Mouse (Mus musculus): Measurements from ENCODE around the gene Leng8. TPM values are rescaled to one million over a fixed set of nuclear protein-coding genes. Genes with fewer than 3 reads are reported as not detected.

The Leng8 gene
- total RNA-seq, 2 experiments from 2014 or later, result 95.5 to 201 TPM

DNA sequence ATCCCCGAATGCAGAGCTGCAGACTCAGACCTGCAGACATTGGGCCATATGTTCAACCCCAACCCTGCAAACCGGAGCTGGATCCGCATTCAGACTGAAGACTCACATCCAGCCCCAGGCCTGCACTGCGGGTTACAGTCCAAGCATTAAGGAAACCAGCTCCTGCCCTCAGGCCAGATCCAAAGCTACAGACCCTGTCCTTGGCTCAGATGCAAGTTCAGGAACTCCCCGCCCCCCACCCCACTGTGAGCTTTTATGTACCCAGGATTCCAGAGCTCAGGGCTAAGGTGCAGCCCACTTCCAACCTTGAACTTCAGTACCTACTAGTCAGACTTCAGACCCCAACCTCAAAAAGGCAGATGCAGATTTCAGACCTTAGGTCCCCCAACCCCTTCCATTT is 12.0 kb upstream of the Leng8 start:
- intact Hi-C loops (cut with DNase I), result loop anchor here (5.0 kb wide), 1 partner anchor 38 kb away; no protein-coding TSS in a partner anchor
- DNase-seq (ENCODE audit: low spot score in 2 of 2), result no peak

DNA sequence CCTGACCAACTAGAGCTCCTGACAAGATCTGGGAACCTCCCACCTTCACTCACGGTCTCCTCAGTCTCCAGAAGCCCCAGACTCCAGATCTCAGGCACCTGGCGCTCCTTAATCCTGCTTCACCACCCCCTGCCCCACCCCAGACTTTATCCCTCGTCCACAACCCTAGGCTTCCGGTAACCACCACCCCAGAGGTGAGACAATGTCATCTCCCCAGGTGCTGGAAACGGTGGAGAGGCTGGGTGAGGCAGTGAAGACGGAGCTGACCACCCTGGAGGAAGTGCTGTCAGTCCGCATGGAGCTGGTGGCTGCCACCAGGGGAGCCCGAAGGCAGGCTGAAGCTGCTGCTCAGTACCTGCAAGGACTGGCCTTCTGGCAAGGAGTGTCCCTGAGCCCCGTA is 11.5 kb upstream of the Leng8 start:
- intact Hi-C loops (cut with DNase I), result no loop called here
- DNase-seq (ENCODE audit: low spot score in 2 of 2), result peak in 1 of 2 experiments; percentile 25

DNA sequence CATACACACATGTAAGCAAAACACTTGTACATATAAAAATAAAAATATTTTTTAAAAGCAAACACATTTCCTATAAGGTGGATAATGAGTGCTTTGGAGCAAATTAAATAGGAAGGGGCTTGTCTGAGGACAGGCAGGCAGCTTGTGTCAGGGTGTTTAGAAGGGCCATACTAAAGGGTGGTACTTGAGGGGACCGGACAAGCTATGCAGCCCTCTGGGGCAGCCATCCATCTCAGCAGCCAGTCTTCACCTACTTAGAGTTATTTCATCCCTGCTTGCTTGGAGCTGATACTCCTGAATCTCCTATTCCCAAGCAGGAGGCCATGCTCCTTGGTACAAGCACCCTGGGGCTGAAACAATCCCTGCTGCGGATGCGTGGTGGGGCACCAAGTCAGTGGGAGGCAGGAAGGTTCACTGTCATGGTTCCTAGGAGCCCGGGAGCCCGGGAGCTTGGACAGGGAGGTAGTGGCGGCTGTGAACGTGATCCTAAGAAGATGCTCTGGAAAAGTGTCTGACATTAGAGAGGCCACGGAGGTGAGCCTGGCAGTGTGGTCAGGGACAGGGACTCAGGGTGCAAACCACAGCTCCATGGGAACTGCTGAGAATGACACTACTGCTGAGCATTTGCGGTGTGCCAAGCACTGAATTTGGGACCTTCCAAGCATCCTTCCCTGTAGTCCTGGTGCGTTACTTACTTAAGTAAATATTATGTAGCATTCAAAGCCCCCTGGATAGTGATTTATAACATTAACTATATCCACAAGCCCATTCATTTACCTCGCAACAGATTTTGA is 9.7 kb upstream of the Leng8 start:
- no peak for DNase-seq (ENCODE audit: low spot score in 2 of 2)
- intact Hi-C loops (cut with DNase I), result no loop called here

DNA sequence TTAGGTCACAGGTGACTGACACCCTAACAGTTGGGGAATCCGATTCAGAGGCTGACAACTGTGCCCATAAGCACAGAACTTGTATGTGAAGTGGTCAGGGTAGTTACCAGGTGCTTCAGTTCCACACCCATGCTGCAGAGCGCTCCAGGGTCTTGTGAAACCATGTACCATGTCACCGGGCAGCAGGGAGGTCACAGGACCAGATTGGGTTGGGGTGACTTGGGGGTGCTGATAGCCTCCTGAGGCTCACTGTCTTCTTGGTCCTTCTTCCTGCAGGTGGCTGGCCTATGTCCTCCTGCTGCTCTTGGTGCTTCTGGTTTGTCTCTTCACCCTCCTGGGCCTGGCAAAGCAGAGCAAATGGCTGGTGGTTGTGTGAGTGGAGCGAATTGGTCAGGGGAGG is 8.9 kb upstream of the Leng8 start:
- intact Hi-C loops (cut with DNase I), result no loop called here
- peak in 1 of 2 experiments; percentile 4 for DNase-seq (ENCODE audit: low spot score in 2 of 2)

DNA sequence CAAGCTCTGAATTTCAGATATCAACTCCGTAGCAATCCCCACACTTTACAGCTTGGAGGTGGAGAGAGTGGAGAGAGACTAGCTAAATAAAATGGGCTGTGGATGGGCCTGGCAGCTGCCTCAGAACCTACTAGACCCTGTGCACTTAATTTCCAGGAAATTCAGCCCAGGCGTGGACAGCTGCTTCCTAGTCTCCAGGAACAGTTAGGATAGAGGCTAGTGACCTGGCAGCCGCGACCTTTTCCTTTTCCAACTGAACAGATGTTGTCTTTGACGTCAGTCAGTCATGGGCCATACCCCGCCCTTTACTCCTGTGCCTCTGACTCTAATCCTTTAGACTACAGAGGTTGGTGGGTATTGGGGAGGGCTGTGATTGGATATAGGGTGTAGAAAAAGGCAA is 8.0 kb upstream of the Leng8 start:
- intact Hi-C loops (cut with DNase I), result no loop called here
- peak in 1 of 2 experiments; percentile 7 for DNase-seq (ENCODE audit: low spot score in 2 of 2)

DNA sequence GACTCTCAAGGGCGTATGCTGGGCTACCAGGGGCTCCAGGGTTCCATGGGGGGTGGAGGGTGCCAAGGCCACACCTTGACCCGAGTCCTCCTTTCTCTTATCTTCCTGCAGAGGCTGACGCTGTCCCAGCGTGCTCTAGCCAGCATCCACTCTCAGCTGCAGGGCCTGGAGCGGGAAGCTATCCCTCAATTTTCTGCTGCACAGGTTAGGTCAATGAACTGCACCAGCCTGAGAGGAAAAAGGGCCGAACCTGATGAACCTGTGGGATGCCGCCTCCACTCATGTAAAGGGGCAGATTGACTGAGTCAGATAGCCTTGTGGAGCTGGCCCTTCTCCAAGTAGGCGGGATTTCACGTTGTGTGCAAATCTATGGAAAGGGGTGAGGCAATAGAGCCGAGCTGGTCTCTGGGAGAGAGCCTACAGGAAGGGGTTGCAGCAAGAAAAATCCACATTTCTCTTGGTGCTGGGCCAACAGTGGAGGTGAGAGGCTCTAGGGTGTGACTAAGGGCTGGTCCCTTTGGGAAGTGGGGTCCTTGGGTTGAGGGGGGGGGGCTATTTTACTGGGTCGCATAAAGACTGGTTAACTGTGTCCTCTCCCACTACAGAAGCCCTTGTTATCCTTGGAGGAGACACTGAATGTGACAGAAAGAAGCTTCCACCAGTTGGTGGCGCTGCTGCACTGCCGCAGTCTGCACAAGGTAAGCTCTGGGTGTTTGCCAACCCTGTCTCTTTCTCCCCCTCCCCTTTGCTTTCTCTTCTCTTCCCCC is 6.0 kb upstream of the Leng8 start:
- intact Hi-C loops (cut with DNase I), result no loop called here
- peak; percentile 69 to 76 for DNase-seq (ENCODE audit: low spot score in 2 of 2)

DNA sequence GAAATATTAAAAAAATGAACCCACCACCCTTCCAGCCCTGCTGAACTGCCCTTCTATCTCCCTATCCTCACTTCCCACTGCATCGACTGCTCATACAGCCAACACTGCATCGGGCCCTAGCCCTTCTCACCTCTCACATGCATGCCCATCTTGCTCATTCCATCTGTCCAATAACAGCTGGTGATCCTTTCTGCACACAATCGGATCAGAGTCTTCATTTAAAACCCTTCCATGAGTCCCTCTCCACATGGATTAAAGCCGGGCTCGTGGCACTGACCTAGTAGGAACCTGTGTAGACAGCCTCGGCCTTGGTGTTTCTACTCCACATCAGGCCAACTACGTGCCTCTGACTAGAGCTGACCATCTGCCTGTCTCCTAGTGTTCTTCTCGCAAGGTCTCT is 4.9 kb upstream of the Leng8 start:
- intact Hi-C loops (cut with DNase I), result no loop called here
- DNase-seq (ENCODE audit: low spot score in 2 of 2), result peak in 1 of 2 experiments; percentile 26

DNA sequence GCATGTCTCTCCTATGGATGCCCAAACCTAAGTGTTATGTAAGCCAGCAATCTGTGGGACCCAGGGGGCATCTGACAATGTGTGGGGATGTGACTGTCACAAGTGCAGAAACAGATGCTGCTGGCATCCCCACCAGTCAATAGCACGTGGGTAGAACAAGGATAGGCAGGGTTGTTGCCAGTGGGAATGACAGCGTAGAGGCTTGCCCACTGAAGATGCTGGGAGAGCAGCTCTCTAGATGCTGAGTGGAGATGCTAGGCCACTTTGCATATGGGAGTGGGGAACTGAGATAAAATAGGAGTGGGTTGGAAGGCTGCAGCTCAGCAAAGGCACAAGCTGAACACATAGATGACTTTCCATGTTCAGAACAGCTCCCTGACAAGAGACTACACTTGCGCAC is 4.3 kb upstream of the Leng8 start:
- peak; percentile 71 to 72 for DNase-seq (ENCODE audit: low spot score in 2 of 2)
- intact Hi-C loops (cut with DNase I), result no loop called here

DNA sequence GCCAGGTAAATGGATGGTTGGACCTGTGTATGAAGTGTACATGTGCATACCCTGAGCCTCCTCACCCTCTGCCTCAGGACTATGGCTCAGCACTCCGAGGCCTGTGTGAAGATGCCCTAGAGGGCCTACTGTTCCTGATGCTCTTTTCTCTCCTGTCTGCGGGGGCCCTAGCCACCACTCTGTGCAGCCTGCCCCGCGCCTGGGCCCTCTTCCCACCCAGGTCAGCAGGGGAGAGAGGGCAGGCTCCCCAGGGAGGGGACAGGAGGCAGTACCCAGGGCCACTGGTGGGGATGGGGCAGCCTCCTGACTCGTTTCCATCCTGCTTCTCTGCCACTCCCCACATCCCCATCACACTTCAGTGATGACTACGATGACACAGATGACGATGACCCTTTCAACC is 3.8 kb upstream of the Leng8 start:
- DNase-seq (ENCODE audit: low spot score in 2 of 2), result no peak
- intact Hi-C loops (cut with DNase I), result no loop called here

DNA sequence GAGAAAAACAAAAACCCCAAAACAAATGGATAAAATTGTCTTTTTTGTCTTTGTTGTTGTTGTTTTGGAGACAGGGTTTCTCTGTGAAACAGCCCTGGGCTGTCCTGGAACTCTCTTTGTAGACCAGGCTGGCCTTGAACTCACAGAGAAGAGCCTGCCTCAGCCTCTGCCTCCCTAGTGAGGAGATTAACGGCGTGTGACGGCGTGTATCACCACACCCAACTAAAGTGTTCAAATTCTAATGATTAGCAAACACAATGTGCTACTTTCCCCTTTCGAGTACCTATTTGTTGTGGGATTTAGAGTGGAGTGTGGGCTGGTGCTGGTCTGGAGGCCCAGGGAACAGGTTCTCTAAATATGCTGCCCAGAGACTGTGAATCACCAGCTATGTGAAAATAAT is 1.9 kb upstream of the Leng8 start:
- no peak for DNase-seq (ENCODE audit: low spot score in 2 of 2)
- intact Hi-C loops (cut with DNase I), result no loop called here

DNA sequence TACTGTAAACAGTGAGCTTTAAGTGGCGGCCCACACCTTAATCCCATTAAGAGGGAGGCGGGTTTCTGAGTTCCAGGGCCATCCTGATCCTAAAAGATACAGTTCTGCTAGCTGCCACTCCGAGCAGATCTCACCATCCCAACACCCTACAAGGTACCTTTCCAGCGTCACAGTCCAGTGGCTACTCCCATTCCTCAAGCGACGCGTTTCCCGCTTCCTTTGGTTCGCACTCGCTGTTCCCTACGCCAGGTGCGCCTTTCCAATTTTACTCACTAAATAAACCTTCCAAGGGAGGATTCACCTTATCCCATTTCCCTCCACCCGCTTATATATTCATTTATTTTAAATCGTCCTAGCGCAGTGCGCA is 452 bp upstream of the Leng8 start:
- no peak for DNase-seq (ENCODE audit: low spot score in 2 of 2)
- intact Hi-C loops (cut with DNase I), result loop anchor here (2.0 kb wide), 1 partner anchor 14 kb away; no protein-coding TSS in a partner anchor

DNA sequence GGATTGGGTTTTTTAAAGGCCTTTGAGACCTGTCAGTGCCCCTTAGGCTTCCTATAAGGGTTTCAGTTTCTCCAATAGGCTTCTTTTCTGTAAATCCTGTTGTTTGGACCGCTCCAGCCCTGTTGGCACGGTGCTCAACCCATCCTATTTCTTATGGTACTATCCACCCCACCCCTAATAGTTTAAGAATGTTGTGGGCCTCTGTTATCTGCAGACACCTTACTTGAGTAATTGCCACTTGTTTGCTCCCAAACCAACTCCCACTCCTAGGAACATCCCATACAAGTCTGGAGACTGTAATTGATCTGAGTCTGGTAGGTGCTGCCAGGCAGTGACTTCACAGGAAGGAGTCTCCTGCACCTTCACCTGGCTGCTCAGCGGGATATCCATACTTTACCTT is 907 bp downstream of the Leng8 start:
- intact Hi-C loops (cut with DNase I), result loop anchor here (2.0 kb wide), 1 partner anchor 15 kb away; no protein-coding TSS in a partner anchor
- no peak for DNase-seq (ENCODE audit: low spot score in 2 of 2)

DNA sequence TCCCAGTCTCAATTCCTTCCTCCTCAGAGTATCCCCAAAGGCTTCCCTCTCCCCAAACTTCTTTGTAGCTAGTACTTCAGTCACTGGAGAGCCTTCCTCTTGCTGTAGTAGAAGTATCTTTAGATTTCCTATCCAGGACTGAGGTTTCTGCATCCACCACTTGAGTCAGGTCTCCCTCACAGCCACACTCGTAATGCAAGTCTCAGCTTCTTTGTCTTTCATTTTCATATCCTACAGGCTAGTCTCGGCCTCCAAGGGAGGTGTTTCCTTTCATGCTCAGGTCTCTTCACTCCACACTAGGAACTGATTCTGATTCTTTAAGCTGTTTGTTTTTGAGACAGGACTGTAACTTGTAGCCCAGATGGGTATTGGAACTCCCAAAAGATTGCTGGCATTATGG is 1.3 kb downstream of the Leng8 start:
- DNase-seq (ENCODE audit: low spot score in 2 of 2), result no peak
- intact Hi-C loops (cut with DNase I), result no loop called here

DNA sequence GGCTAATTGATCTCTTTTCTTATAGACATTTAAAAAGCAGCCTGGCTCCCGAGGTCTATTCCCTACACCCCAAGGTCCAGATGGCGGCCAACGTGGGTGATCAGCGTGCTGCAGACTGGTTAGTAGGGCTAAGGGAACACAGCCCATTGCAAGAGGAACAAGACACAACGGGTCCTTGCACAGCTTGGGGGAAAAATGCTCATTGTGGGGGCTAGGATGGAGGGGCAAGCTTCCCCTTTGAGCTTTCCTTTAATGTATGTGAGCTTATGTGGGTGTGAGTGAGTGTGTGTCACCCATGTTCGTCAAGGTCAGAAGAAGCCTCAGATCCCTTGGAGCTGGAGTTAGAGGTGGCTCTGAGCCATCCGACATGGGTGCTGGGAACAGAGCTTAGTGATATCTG is 1.8 kb downstream of the Leng8 start:
- intact Hi-C loops (cut with DNase I), result no loop called here
- DNase-seq (ENCODE audit: low spot score in 2 of 2), result no peak

DNA sequence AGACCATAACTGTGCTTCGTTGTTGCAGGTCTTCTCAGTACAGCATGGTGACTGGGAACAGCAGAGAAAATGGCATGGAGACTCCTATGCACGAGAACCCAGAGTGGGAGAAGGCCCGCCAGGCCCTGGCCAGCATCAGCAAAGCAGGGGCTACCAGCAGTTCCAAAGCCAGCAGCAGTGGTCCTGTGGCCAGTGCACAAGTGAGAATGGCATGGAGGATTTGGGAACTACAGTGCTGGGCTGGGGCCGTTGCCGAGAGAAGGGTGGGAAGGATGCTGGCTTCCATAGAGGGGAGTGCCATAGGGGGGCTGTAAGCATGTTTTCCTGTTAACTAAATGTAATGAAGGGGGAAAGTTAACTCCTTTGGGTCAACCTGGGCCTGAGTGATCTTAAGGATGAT is 2.6 kb downstream of the Leng8 start:
- intact Hi-C loops (cut with DNase I), result no loop called here
- no peak for DNase-seq (ENCODE audit: low spot score in 2 of 2)

DNA sequence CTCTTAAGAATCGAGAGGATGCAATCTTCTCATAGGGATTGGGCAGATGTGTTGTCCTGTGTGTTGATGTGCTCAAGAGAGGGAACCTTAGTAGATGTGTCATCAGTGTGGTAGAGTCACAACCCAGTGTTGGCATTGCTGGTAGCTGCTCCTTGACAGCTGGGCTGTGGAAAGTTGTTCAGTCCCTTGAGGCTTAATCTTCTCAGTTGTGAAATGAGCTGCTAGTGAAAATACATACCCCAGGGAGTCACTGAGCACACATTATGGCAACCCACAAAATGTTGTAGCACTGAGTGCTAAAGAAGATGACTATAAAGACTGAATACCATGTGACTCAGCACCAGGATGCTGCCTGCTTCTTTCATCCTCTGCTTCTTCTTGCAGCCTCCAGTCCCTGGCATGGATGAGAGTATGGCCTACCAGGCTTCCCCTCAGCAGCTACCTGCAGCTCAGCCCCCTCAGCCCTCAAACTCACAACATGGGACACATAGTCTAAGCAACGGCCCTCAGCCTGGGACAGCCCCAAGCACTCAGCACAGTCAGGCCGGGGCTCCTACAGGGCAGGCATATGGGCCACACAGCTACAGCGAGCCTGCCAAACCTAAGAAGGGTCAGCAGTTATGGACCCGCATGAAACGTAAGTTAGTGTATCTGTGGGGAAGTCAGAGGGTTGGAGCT is 4.9 kb downstream of the Leng8 start:
- intact Hi-C loops (cut with DNase I), result loop anchor here (10.0 kb wide), 1 partner anchor 447 kb away; the partner anchor contains the start of genes Mboat7 and Tsen34

DNA sequence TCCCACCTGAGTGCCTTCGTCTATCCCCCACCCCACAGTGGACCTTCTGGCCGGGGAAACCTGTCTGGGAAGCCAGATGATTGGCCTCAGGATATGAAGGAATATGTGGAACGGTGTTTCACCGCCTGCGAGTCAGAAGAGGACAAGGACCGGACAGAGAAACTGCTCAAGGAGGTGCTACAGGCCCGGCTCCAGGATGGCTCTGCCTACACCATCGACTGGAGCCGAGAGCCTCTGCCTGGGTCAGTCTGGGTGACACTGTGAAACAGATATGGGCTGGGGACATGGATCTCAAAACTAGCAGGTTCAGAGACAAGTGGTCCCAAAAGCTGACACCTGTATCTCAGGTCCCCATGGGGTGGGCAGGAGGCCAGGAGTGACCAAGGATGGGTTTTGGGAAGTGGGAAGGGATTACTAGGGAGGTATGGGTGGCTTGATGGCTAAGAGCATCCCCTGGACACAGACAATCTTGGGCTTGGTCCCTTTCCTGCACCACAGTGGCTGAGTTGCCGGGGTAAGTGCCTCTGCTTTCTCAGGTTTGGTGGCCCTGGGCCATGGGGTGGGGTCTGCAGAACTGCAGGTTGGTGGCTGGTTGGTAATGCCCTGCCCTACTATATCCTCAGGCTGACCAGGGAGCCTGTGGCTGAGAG is 6.1 kb downstream of the Leng8 start:
- intact Hi-C loops (cut with DNase I), result loop anchor here (10.0 kb wide), 1 partner anchor 448 kb away; the partner anchor contains the start of genes Mboat7 and Tsen34
- DNase-seq (ENCODE audit: low spot score in 2 of 2), result no peak

More for the DNA sequence above, 4.9 kb downstream of the Leng8 start:
- no peak for DNase-seq (ENCODE audit: low spot score in 2 of 2)

DNA sequence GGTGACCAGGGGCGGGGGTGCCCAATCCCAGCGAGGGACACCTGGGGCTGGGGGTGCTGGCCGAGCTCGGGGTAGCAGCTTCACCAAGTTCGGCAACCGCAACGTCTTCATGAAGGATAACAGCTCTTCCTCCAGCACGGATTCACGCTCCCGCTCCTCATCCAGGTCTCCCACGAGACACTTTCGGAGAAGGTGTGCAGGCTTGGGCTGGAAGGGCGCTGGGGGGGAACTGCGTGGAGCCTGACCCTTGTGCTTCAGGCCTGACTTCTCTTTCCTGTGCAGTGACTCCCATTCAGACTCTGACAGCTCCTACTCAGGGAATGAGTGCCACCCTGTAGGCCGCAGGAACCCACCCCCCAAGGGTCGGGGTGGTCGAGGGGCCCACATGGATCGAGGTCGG is 6.7 kb downstream of the Leng8 start:
- intact Hi-C loops (cut with DNase I), result loop anchor here (10.0 kb wide), 1 partner anchor 449 kb away; the partner anchor contains the start of genes Mboat7 and Tsen34
- DNase-seq (ENCODE audit: low spot score in 2 of 2), result no peak

DNA sequence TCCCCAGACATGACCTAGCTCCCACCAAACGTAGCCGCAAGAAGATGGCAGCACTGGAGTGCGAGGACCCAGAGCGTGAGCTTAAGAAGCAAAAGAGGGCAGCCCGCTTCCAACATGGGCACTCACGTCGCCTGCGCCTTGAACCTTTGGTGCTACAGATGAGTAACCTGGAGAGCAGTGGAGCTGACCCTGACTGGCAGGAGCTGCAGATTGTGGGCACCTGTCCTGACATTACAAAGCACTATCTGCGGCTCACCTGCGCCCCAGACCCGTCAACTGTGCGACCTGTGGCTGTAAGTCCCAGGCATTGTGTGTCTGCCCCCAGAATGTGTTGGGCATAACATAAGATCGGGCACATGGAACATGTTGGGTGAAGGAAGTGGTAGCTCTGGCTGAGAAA is 7.2 kb downstream of the Leng8 start:
- intact Hi-C loops (cut with DNase I), result loop anchor here (10.0 kb wide), 1 partner anchor 449 kb away; the partner anchor contains the start of genes Mboat7 and Tsen34
- DNase-seq (ENCODE audit: low spot score in 2 of 2), result no peak

Measured in left cerebral cortex, postnatal 36 days (tissue).